Mouse (Mus musculus) MEL (cell line): ENCODE data around the gene Nrxn3. TPM values are rescaled to one million over a fixed set of nuclear protein-coding genes. Genes with fewer than 3 reads are reported as not detected.

Source experiments
- DNase-seq: peaks from one replicate; pipeline ENCODE4 v3.0.0; 2011; ENCODE audit warnings: low read depth, low spot score
- H3K27ac ChIP-seq: 2 replicates; pipeline ENCODE4 v1.5.1; 2012; ENCODE audit warnings: low read depth, mild to moderate bottlenecking, control low read depth, low read length, moderate library complexity; ENCODE audit not compliant: control insufficient read depth
- H3K27me3 ChIP-seq, 2 experiments: fragments of 150-350 bp in 1 of 2; sonication (generic) in 1 of 2; 2 replicates each; pipeline ENCODE4 v1.6.1; 2012; ENCODE audit warnings: low read length in 2 of 2, mild to moderate bottlenecking in 2 of 2, improper control_type of control experiment in 1 of 2, moderate library complexity in 1 of 2; ENCODE audit not compliant: insufficient read depth in 2 of 2, control insufficient read depth in 1 of 2
- H3K36me3 ChIP-seq, 2 experiments: 2 replicates each; pipeline ENCODE4 v1.6.1; 2012 to 2014; ENCODE audit warnings: low read length in 2 of 2, improper control_type of control experiment in 1 of 2, inconsistent platforms in 1 of 2, mild to moderate bottlenecking in 1 of 2; ENCODE audit not compliant: insufficient read depth in 2 of 2, control insufficient read depth in 1 of 2
- H3K4me1 ChIP-seq, 2 experiments: fragments of 150-350 bp in 1 of 2; sonication (generic) in 1 of 2; 2 replicates each; pipeline ENCODE4 v1.6.1; 2012; ENCODE audit warnings: low read length in 2 of 2, improper control_type of control experiment in 1 of 2, mild to moderate bottlenecking in 1 of 2; ENCODE audit not compliant: insufficient read depth in 2 of 2, control insufficient read depth in 1 of 2
- H3K4me3 ChIP-seq, 2 experiments: fragments of 150-350 bp in 1 of 2; sonication (generic) in 1 of 2; 2 replicates each; pipeline ENCODE4 v1.5.1; 2012; ENCODE audit warnings: low read depth in 2 of 2, low read length in 2 of 2, mild to moderate bottlenecking in 2 of 2, moderate library complexity in 2 of 2, control low read depth in 1 of 2, improper control_type of control experiment in 1 of 2; ENCODE audit not compliant: control insufficient read depth in 1 of 2, insufficient read depth in 1 of 2
- H3K79me2 ChIP-seq: 2 replicates; pipeline ENCODE4 v1.6.1; 2012; ENCODE audit warnings: mild to moderate bottlenecking, low read length, moderate library complexity; ENCODE audit not compliant: control insufficient read depth, poor library complexity, insufficient read depth
- H3K9ac ChIP-seq: 2 replicates; pipeline ENCODE4 v1.6.1; 2012; ENCODE audit warnings: low read depth, mild to moderate bottlenecking, control low read depth, low read length, moderate library complexity; ENCODE audit not compliant: control insufficient read depth, poor library complexity, severe bottlenecking
- H3K9me3 ChIP-seq: fragments of 150-350 bp; sonication (generic); replicated peaks from 2 replicates; pipeline ENCODE4 v1.6.1; 2012; ENCODE audit warnings: mild to moderate bottlenecking, low read length, improper control_type of control experiment, moderate library complexity; ENCODE audit not compliant: insufficient read depth
- BHLHE40 ChIP-seq: IDR thresholded peaks from 2 replicates; pipeline ENCODE4 v1.6.1; 2012; ENCODE audit warnings: low read depth, mild to moderate bottlenecking, inconsistent platforms, low read length, improper control_type of control experiment, borderline replicate concordance
- CHD1 ChIP-seq: IDR thresholded peaks from 2 replicates; pipeline ENCODE4 v1.6.1; 2012; ENCODE audit warnings: low read depth, mild to moderate bottlenecking, inconsistent platforms, low read length, improper control_type of control experiment
- CTCF ChIP-seq, 3 experiments: IDR thresholded peaks in 2 of 3; conservative IDR thresholded peaks in 1 of 3; 2 replicates each; pipeline ENCODE4 v1.5.1; 2011 to 2012; ENCODE audit warnings: low read length in 3 of 3, low read depth in 2 of 3, mild to moderate bottlenecking in 2 of 3, improper control_type of control experiment in 1 of 3, inconsistent platforms in 1 of 3, mixed read lengths in 1 of 3, moderate library complexity in 1 of 3; ENCODE audit not compliant: control insufficient read depth in 1 of 3, insufficient read depth in 1 of 3, poor library complexity in 1 of 3, severe bottlenecking in 1 of 3
- ELF1 ChIP-seq: IDR thresholded peaks from 2 replicates; pipeline ENCODE4 v1.6.1; 2014; ENCODE audit warnings: low read depth, mild to moderate bottlenecking, inconsistent platforms, low read length, improper control_type of control experiment, moderate library complexity
- ETS1 ChIP-seq: IDR thresholded peaks from 2 replicates; pipeline ENCODE4 v1.6.1; 2012; ENCODE audit warnings: low read depth, mild to moderate bottlenecking, inconsistent platforms, low read length, improper control_type of control experiment, moderate library complexity
- HCFC1 ChIP-seq: IDR thresholded peaks from 2 replicates; pipeline ENCODE4 v1.6.1; 2012; ENCODE audit warnings: low read depth, mild to moderate bottlenecking, inconsistent platforms, low read length, improper control_type of control experiment, moderate library complexity
- KAT2A ChIP-seq: conservative IDR thresholded peaks from 2 replicates; pipeline ENCODE4 v1.6.1; 2012; ENCODE audit warnings: low read depth, low read length, improper control_type of control experiment, inconsistent platforms
- MAFK ChIP-seq: IDR thresholded peaks from 2 replicates; pipeline ENCODE4 v1.6.1; 2011; ENCODE audit warnings: low read depth, mild to moderate bottlenecking, low read length, improper control_type of control experiment, borderline replicate concordance
- MEF2A ChIP-seq: IDR thresholded peaks from 2 replicates; pipeline ENCODE4 v1.6.1; 2014; ENCODE audit warnings: low read depth, mild to moderate bottlenecking, inconsistent platforms, low read length, improper control_type of control experiment; ENCODE audit not compliant: poor library complexity, insufficient replicate concordance, severe bottlenecking; ENCODE audit errors: extremely low read depth
- MXI1 ChIP-seq: IDR thresholded peaks from 2 replicates; pipeline ENCODE4 v1.6.1; 2011; ENCODE audit warnings: mild to moderate bottlenecking, low read depth, low read length, improper control_type of control experiment
- NELFE ChIP-seq: IDR thresholded peaks from 2 replicates; pipeline ENCODE4 v1.6.1; 2011; ENCODE audit warnings: low read depth, low read length, improper control_type of control experiment
- NRF1 ChIP-seq: IDR thresholded peaks from 2 replicates; pipeline ENCODE4 v1.6.1; 2014; ENCODE audit warnings: low read depth, mild to moderate bottlenecking, inconsistent platforms, low read length, improper control_type of control experiment, moderate library complexity; ENCODE audit not compliant: poor library complexity, insufficient read depth, severe bottlenecking
- POLR2AphosphoS5 ChIP-seq: IDR thresholded peaks from 2 replicates; pipeline ENCODE4 v1.6.1; 2012; ENCODE audit warnings: low read depth, borderline replicate concordance, mild to moderate bottlenecking, inconsistent platforms, low read length, moderate library complexity, mixed read lengths
- RAD21 ChIP-seq: IDR thresholded peaks from 2 replicates; pipeline ENCODE4 v1.6.1; 2011; ENCODE audit warnings: mild to moderate bottlenecking, low read depth, low read length, improper control_type of control experiment
- TAL1 ChIP-seq: IDR thresholded peaks from 2 replicates; pipeline ENCODE4 v1.6.1; 2012; ENCODE audit warnings: mild to moderate bottlenecking, inconsistent platforms, low read length, moderate library complexity, mixed read lengths
- USF1 ChIP-seq: IDR thresholded peaks from 2 replicates; pipeline ENCODE4 v1.6.1; 2014; ENCODE audit warnings: low read depth, mild to moderate bottlenecking, inconsistent platforms, low read length, improper control_type of control experiment, moderate library complexity
- USF2 ChIP-seq, 2 experiments: IDR thresholded peaks; 2 replicates each; pipeline ENCODE4 v1.6.1; 2011 to 2012; ENCODE audit warnings: improper control_type of control experiment in 2 of 2, low read length in 2 of 2, borderline replicate concordance in 1 of 2, inconsistent platforms in 1 of 2, low read depth in 1 of 2, mild to moderate bottlenecking in 1 of 2; ENCODE audit not compliant: insufficient read depth in 1 of 2
- ZKSCAN1 ChIP-seq: IDR thresholded peaks from 2 replicates; pipeline ENCODE4 v1.6.1; 2012; ENCODE audit warnings: low read depth, mild to moderate bottlenecking, inconsistent platforms, low read length, improper control_type of control experiment, moderate library complexity
- ZMIZ1 ChIP-seq: IDR thresholded peaks from 2 replicates; pipeline ENCODE4 v1.6.1; 2012; ENCODE audit warnings: low read depth, mild to moderate bottlenecking, inconsistent platforms, low read length, improper control_type of control experiment, moderate library complexity
- polyA plus RNA-seq, 2 experiments: library from polyadenylated mRNA; stranded (reverse) in 1 of 2; unstranded in 1 of 2; fragments of >175 nt in 1 of 2; fragments of >200 nt in 1 of 2; gene quantifications; 2 replicates each; pipeline versions ENCODE4 v1.2.1 to v1.2.4; 2012; ENCODE audit warnings: low replicate concordance in 2 of 2, low read depth in 1 of 2; ENCODE audit not compliant: insufficient read length in 2 of 2, insufficient read depth in 1 of 2, missing spikeins in 1 of 2
- total RNA-seq: library from RNA; depleted of rRNA; stranded (reverse); fragments of 300-350 nt; gene quantifications from 2 replicates; pipeline ENCODE4 v1.2.3, GENCODE M21; 2012

Nrxn3 gene
- total and polyA plus RNA-seq, 3 experiments = not detected

DNA sequence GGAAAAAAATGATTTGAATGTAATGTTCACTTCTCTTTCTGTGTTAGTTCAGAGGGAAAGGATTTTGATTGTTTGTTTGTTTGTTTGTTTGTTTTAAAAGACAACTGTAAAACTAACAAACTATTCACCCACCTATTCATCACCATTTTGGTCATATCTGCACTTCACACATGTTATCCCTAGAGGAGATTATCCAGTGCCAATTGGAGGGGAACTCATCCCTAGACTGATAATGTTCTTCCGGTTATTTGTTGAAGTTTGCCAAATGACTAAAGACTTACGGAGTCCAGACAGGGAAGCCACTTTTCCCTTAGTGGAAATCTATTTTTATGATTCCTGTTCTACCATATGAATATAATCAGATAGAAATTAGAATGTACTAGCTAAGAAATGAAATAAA lies 831.5 kb downstream of the Nrxn3 start:
- Histone ChIP-seq H3K36me3 (no peaks in the 10 kb centered on the region), H3K4me1 (no peaks in the 10 kb centered on the region), H3K9ac (no peak overlapping the region), H3K4me3 (no peak overlapping the region), H3K27me3 (no peaks in the 10 kb centered on the region), H3K79me2 (no peaks in the 10 kb centered on the region), H3K27ac (no peak overlapping the region), H3K9me3 (no peaks in the 10 kb centered on the region)
- DNase-seq = no peak
- no peak for TF ChIP-seq USF2 (IDR thresholded peaks at IDR 0.05; ENCODE audit: borderline replicate concordance in 1 of 2, insufficient read depth in 1 of 2, low read depth in 1 of 2, low read length in 2 of 2)
- no peak for TF ChIP-seq POLR2AphosphoS5
- no peak for TF ChIP-seq RAD21
- TF ChIP-seq USF1 = no peak

DNA sequence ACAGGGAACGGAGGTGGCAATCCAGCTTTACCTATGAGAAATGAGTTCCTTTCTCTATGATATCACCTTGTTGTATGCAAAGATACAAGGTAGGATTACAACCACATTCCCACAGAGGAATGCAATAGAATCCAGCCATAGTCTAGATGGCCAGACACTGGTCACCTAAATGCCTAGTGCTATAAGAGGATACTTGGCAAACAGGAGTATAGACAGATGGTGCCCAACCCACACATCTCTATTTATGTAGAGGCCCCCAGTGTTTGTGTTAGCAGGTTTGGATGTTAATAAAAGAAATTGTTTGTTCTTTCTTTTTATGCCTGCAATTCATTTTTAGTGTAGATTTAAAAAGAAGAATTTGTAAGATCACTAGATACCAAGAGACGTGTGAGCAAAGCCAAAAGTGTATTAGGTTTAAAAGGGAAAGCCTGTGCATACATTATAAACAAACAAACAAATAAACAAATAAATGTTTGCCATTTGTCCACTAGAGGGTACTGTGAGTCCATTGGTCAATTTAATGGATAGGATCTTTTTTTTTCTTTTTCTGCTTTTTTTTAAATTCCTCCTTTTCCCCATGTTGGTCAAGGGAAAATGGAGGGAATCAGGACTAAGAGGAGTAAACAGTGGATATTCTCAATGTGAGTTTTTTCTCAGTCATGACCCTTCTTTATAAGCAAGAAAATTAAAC lies 832.2 kb downstream of the Nrxn3 start:
- no peak for DNase-seq
- TF ChIP-seq BHLHE40 = no peak
- TF ChIP-seq ETS1 = no peak
- TF ChIP-seq CHD1 = no peak
- no peak for TF ChIP-seq MAFK
- no peak for TF ChIP-seq MEF2A
- TF ChIP-seq ZMIZ1 = no peak
- TF ChIP-seq KAT2A = no peak
- no peak for TF ChIP-seq HCFC1
- no peaks in the 10 kb centered on the region for H3K79me2 ChIP-seq
- H3K36me3 ChIP-seq = no peaks in the 10 kb centered on the region
- H3K27ac ChIP-seq = no peak overlapping the region
- H3K9ac ChIP-seq = no peak overlapping the region
- no peaks in the 10 kb centered on the region for H3K4me1 ChIP-seq
- H3K9me3 ChIP-seq = no peaks in the 10 kb centered on the region
- no peak overlapping the region for H3K4me3 ChIP-seq
- no peaks in the 10 kb centered on the region for H3K27me3 ChIP-seq

DNA sequence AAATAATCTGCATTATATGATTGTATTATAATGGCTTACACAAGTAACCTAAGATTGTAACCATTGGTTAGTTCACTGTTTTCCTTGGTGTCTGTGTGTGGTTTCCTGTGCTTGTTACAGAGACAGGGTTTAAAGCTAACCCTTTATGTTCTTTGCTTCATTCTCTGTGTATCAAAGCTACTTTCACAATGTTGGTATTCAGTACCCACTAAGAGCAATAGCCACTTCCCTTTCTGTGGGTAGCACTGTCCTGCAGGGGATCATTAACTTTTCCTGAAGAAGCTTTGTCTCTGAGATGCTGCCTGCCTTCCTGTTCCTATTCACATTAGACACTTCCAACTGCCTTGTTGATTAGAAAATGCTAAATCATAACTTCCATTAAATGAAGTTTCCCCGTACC lies 836.2 kb downstream of the Nrxn3 start:
- Histone ChIP-seq H3K4me3 (no peak overlapping the region), H3K27me3 (no peaks in the 10 kb centered on the region), H3K27ac (no peak overlapping the region), H3K36me3 (no peaks in the 10 kb centered on the region), H3K9me3 (no peaks in the 10 kb centered on the region), H3K4me1 (no peaks in the 10 kb centered on the region), H3K79me2 (no peaks in the 10 kb centered on the region), H3K9ac (no peak overlapping the region)
- TF ChIP-seq ELF1 (no peak), NRF1 (no peak), MXI1 (no peak), MEF2A (no peak), CTCF (IDR thresholded peaks at IDR 0.05 in 2 of 3, conservative IDR thresholded peaks at IDR 0.05 in 1 of 3; ENCODE audit: control insufficient read depth in 1 of 3, insufficient read depth in 1 of 3, low read depth in 2 of 3, low read length in 3 of 3, poor library complexity in 1 of 3, severe bottlenecking in 1 of 3) (no peak), RAD21 (no peak), ETS1 (no peak), CHD1 (no peak), MAFK (no peak), ZKSCAN1 (no peak), TAL1 (no peak), BHLHE40 (no peak), USF2 (IDR thresholded peaks at IDR 0.05; ENCODE audit: borderline replicate concordance in 1 of 2, insufficient read depth in 1 of 2, low read depth in 1 of 2, low read length in 2 of 2) (no peak), NELFE (no peak)
- no peak for DNase-seq
